Mouse (Mus musculus) hindbrain, postnatal 0 days (tissue): ENCODE measurements around the gene A630095N17Rik. TPM values are rescaled to one million over a fixed set of nuclear protein-coding genes. Genes with fewer than 3 reads are reported as not detected.
A peak's percentile ranks its signal among the peaks of the same experiment; 100 is the strongest.

Experiments
- ATAC-seq: fragments of 200-750 bp; cut with Nextera tagmentation; 2 replicates; pipeline ENCODE4 v1.8.0; 2017; ENCODE audit warnings: mild to moderate bottlenecking, moderate TSS enrichment, moderate library complexity
- DNase-seq: peaks from one replicate; pipeline ENCODE4 v3.0.0-alpha.2; 2015; ENCODE audit warnings: low spot score
- H3K27ac ChIP-seq: fragments of 300-500 bp; sonication (generic); 2 replicates; pipeline ENCODE4 v1.5.1; 2014; ENCODE audit warnings: mild to moderate bottlenecking
- H3K27me3 ChIP-seq: fragments of 300-500 bp; sonication (generic); 2 replicates; pipeline ENCODE4 v1.6.1; 2014; ENCODE audit warnings: low read length, mixed read lengths; ENCODE audit not compliant: insufficient read depth
- H3K36me3 ChIP-seq: fragments of 300-500 bp; sonication (generic); 2 replicates; pipeline ENCODE4 v1.6.1; 2014; ENCODE audit warnings: low read length, mixed read lengths; ENCODE audit not compliant: insufficient read depth
- H3K4me1 ChIP-seq: fragments of 300-500 bp; sonication (generic); 2 replicates; pipeline ENCODE4 v1.6.1; 2014; ENCODE audit warnings: antibody characterized with exemption, low read length, mixed read lengths; ENCODE audit not compliant: insufficient read depth
- H3K4me2 ChIP-seq: fragments of 300-500 bp; sonication (generic); 2 replicates; pipeline ENCODE4 v1.6.1; 2014; ENCODE audit warnings: low read depth, mild to moderate bottlenecking, low read length, moderate library complexity, mixed read lengths
- H3K4me3 ChIP-seq: fragments of 300-500 bp; sonication (generic); 2 replicates; pipeline ENCODE4 v1.5.1; 2014; ENCODE audit warnings: low read length
- H3K9ac ChIP-seq: fragments of 300-500 bp; sonication (generic); replicated peaks from 2 replicates; pipeline ENCODE4 v1.6.1; 2014; ENCODE audit warnings: mild to moderate bottlenecking, low read length, moderate library complexity, mixed read lengths
- H3K9me3 ChIP-seq: fragments of 300-500 bp; sonication (generic); 2 replicates; pipeline ENCODE4 v1.6.1; 2016; ENCODE audit warnings: low read length, mixed read lengths
- CTCF ChIP-seq: IDR thresholded peaks from 2 replicates; pipeline ENCODE4 v1.5.1; 2016; ENCODE audit warnings: antibody characterized with exemption, control low read depth, low read depth
- WGBS: fragments of 180-500 bp; shearing (Covaris S2); extraction: QIAGEN DNeasy Blood & Tissue Kit; methylation state at CpG from one replicate; pipeline ENCODE4 v1.1.7; 2014; 5-methylcytosine and 5-hydroxymethylcytosine counted together
- polyA plus RNA-seq: library from polyadenylated mRNA; unstranded; fragments of >200 nt; fragmentation: Nextera tagmentation; extraction: Ambion mirVana; gene quantifications from 2 replicates; pipeline ENCODE4 v1.2.1, GENCODE M21; 2015
- total RNA-seq: library from RNA; depleted of rRNA; stranded (reverse); fragments of >200 nt; gene quantifications from 2 replicates; pipeline ENCODE4 v1.2.3, GENCODE M21; 2014

Gene A630095N17Rik
- total and polyA plus RNA-seq, 2 experiments from 2014 or later = 0.31 TPM; not detected in 1

GRCm38 (mm10) chr1:75215785-75216184 is 16.1 kb downstream of the A630095N17Rik start:
- H3K36me3 ChIP-seq = peaks cover 28% of the 10 kb centered on the region
- DNase-seq (no peak), ATAC-seq (no peak)
- no peak overlapping the region for H3K4me2 ChIP-seq
- peaks cover 4% of the 10 kb centered on the region; the same call in 1 of the 2 replicates for H3K27me3 ChIP-seq
- H3K9ac ChIP-seq = no peak overlapping the region
- H3K4me1 ChIP-seq = peaks cover 14% of the 10 kb centered on the region
- H3K9me3 ChIP-seq = no peaks in the 10 kb centered on the region
- H3K27ac ChIP-seq = no peak overlapping the region
- WGBS = 82% methylated on average over 9 of the region's 9 CpGs
- no peak overlapping the region for H3K4me3 ChIP-seq
- TF ChIP-seq CTCF = no peak

GRCm38 (mm10) chr1:75214886-75215285 is 17.0 kb downstream of the A630095N17Rik start:
- ATAC-seq (peak; percentile 8; the same call in 1 of the 2 replicates), DNase-seq (peak; percentile 60)
- Histone ChIP-seq H3K27ac (peak overlapping the region; percentile 48; the same call in 1 of the 2 replicates), H3K36me3 (peaks cover 28% of the 10 kb centered on the region), H3K9me3 (no peaks in the 10 kb centered on the region), H3K27me3 (no peaks in the 10 kb centered on the region), H3K4me3 (no peak overlapping the region), H3K9ac (no peak overlapping the region), H3K4me1 (peaks cover 17% of the 10 kb centered on the region), H3K4me2 (no peak overlapping the region)
- TF ChIP-seq CTCF = no peak
- WGBS = 60% methylated on average over 5 of the region's 5 CpGs

DNA sequence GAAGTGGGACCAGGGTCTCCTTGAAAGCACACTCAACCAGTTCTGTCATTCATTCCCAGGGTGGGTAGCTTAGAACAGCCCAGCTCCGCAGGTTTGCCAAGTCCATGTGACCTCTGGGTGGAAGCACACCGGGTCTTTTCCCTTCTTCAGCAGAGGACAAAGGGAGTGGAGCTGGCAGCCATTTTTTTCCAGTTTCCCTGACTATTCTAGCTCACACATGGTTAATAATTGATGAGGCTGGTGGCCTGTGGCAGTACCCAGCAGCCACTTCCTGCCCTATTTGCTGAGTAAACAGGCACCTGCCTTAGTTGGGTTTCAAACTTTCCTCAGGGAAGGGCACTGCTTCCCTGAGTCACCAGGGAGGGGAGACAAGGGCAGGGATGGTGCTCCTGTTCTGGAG is 17.5 kb downstream of the A630095N17Rik start:
- no peak overlapping the region for H3K9ac ChIP-seq
- no peaks in the 10 kb centered on the region for H3K27me3 ChIP-seq
- no peak overlapping the region for H3K4me3 ChIP-seq
- ATAC-seq = no peak
- no peaks in the 10 kb centered on the region for H3K9me3 ChIP-seq
- H3K4me1 ChIP-seq = peaks cover 12% of the 10 kb centered on the region
- peaks cover 28% of the 10 kb centered on the region for H3K36me3 ChIP-seq
- WGBS = 75% methylated on average over 2 of the region's 2 CpGs
- TF ChIP-seq CTCF = no peak
- peak; percentile 17 for DNase-seq
- H3K27ac ChIP-seq = peak overlapping the region; percentile 48; the same call in 1 of the 2 replicates
- no peak overlapping the region for H3K4me2 ChIP-seq

- Histone ChIP-seq H3K9me3 (no peaks in the 10 kb centered on the region), H3K27ac (no peak overlapping the region), H3K4me2 (no peak overlapping the region), H3K27me3 (no peaks in the 10 kb centered on the region), H3K4me1 (peaks cover 20% of the 10 kb centered on the region), H3K36me3 (peaks cover 28% of the 10 kb centered on the region), H3K9ac (no peak overlapping the region), H3K4me3 (no peak overlapping the region)
- ATAC-seq (no peak), DNase-seq (no peak)
- no peak for TF ChIP-seq CTCF
- WGBS = 93% methylated on average over 7 of the region's 7 CpGs
Observed at GRCm38 (mm10) chr1:75213096-75213495, 18.8 kb downstream of the A630095N17Rik start.

DNA sequence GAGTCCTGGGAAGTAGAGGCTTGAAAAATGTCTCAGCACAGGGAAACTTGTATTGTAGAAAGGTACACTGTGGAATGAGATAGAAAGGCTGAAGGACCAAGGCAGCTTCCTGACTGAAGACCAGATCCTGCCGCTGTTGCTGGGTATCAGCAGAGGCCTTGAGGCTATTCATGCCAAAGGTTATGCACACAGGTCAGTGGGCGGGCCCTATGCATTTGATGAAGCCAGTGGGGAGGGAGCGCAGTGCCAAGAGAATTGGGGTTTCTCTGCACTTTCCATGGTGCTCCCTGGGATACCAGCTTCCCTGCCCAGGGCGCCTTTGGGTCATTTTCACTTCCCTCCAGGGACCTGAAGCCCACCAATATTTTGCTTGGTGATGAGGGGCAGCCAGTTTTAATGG is 19.4 kb downstream of the A630095N17Rik start:
- no peaks in the 10 kb centered on the region for H3K9me3 ChIP-seq
- H3K4me1 ChIP-seq = peaks cover 20% of the 10 kb centered on the region
- no peaks in the 10 kb centered on the region for H3K27me3 ChIP-seq
- TF ChIP-seq CTCF = no peak
- H3K36me3 ChIP-seq = peaks cover 28% of the 10 kb centered on the region
- H3K4me3 ChIP-seq = no peak overlapping the region
- DNase-seq (no peak), ATAC-seq (no peak)
- 80% methylated on average over 4 of the region's 4 CpGs for WGBS
- no peak overlapping the region for H3K4me2 ChIP-seq
- H3K27ac ChIP-seq = no peak overlapping the region
- no peak overlapping the region for H3K9ac ChIP-seq

DNA sequence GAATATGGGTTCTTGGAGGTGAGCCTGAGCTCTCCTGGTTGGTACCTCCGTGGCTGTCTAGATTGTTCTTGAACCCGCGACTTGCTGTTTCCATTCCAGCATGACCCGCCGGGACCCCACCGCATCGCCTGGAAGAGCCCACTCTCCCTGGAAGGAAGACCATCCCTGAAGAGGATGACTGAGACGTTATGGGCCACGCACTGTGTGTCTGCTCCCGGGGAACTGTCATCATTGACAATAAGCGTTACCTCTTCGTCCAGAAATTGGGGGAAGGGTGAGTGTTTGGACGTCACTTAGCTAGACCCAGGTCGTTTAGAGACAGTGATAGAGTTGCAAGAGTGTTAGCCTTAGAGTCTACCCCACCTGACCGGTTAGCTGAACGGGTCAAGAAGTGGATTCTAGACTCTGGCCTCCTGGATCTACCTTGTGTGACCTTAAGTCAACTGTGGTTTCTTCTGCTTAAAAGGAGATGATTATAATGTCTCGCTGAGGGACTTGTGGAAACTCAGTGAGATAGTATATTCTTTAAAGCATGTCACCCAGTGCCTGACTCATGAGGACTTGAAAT is 20.7 kb downstream of the A630095N17Rik start:
- Histone ChIP-seq H3K27me3 (no peaks in the 10 kb centered on the region), H3K4me1 (peaks cover 20% of the 10 kb centered on the region), H3K4me2 (peak overlapping the region; percentile 88), H3K27ac (peak overlapping the region; percentile 65; the same call in 1 of the 2 replicates), H3K9me3 (no peaks in the 10 kb centered on the region), H3K4me3 (peak overlapping the region; percentile 90), H3K9ac (peak overlapping the region; percentile 83), H3K36me3 (peaks cover 28% of the 10 kb centered on the region)
- DNase-seq (no peak), ATAC-seq (no peak)
- TF ChIP-seq CTCF = no peak
- 13% methylated on average over 17 of the region's 17 CpGs for WGBS
